Mouse (Mus musculus): Measurements from ENCODE around the gene Gabbr1.

GRCm38 (mm10) chr17:37000863-37001262, 44.9 kb upstream of the Gabbr1 start, which contains the start of gene Zfp57:
- TF ChIP-seq CTCF (conservative IDR thresholded peaks at IDR 0.05; ENCODE audit: low read length) (no peak), POU5F1 (IDR thresholded peaks at IDR 0.05; ENCODE audit: borderline replicate concordance, low read length) (no peak), NANOG (IDR thresholded peaks at IDR 0.05; ENCODE audit: borderline replicate concordance, low read length) (no peak)
